Mouse (Mus musculus) 3134 (cell line): ENCODE measurements around the gene Tmem236.

ENCODE experiments used
- DNase-seq: peaks from one replicate; pipeline ENCODE4 v3.0.0-alpha.2; 2011; ENCODE audit warnings: low spot score; ENCODE audit not compliant: insufficient read length; ENCODE audit errors: extremely low read depth

The Tmem236 gene

GRCm38 (mm10) chr2:14174334-14174733, at the start of gene Tmem236:
Tmem236 (plus strand) TSS chr2:14174523.
- DNase-seq = no peak

GRCm38 (mm10) chr2:14126387-14126786, 47.9 kb upstream of the Tmem236 start:
- DNase-seq = no peak

- no peak for DNase-seq
Measured at GRCm38 (mm10) chr2:14127629-14128028, 46.7 kb upstream of the Tmem236 start.

GRCm38 (mm10) chr2:14130641-14131339, 43.5 kb upstream of the Tmem236 start:
- DNase-seq = no peak

- no peak for DNase-seq
Measured at GRCm38 (mm10) chr2:14132468-14133326, 41.6 kb upstream of the Tmem236 start.

GRCm38 (mm10) chr2:14136906-14137305, 37.4 kb upstream of the Tmem236 start:
- DNase-seq = peak; percentile 13

GRCm38 (mm10) chr2:14139590-14139989, 34.7 kb upstream of the Tmem236 start:
- no peak for DNase-seq

- DNase-seq = no peak
Measured at GRCm38 (mm10) chr2:14140044-14140443, 34.3 kb upstream of the Tmem236 start.

GRCm38 (mm10) chr2:14145311-14145710, 29.0 kb upstream of the Tmem236 start:
- DNase-seq = no peak

- DNase-seq = no peak
Measured at GRCm38 (mm10) chr2:14146913-14147312, 27.4 kb upstream of the Tmem236 start.

- no peak for DNase-seq
Measured at GRCm38 (mm10) chr2:14150829-14151228, 23.5 kb upstream of the Tmem236 start.

GRCm38 (mm10) chr2:14151854-14152253, 22.5 kb upstream of the Tmem236 start:
- no peak for DNase-seq

GRCm38 (mm10) chr2:14159047-14159446, 15.3 kb upstream of the Tmem236 start:
- no peak for DNase-seq

GRCm38 (mm10) chr2:14159756-14160155, 14.6 kb upstream of the Tmem236 start:
- DNase-seq = no peak

- no peak for DNase-seq
Measured at GRCm38 (mm10) chr2:14164459-14165030, 9.8 kb upstream of the Tmem236 start.

GRCm38 (mm10) chr2:14165066-14165465, 9.3 kb upstream of the Tmem236 start:
- no peak for DNase-seq

GRCm38 (mm10) chr2:14165618-14166344, 8.5 kb upstream of the Tmem236 start:
- DNase-seq = no peak

GRCm38 (mm10) chr2:14167721-14168120, 6.6 kb upstream of the Tmem236 start:
- DNase-seq = no peak

- no peak for DNase-seq
Measured at GRCm38 (mm10) chr2:14176460-14177193, 2.3 kb downstream of the Tmem236 start.

GRCm38 (mm10) chr2:14184375-14184774, 10.1 kb downstream of the Tmem236 start:
- DNase-seq = no peak
